Mouse (Mus musculus): ENCODE measurements around the gene Mecom.

Mecom gene

DNA sequence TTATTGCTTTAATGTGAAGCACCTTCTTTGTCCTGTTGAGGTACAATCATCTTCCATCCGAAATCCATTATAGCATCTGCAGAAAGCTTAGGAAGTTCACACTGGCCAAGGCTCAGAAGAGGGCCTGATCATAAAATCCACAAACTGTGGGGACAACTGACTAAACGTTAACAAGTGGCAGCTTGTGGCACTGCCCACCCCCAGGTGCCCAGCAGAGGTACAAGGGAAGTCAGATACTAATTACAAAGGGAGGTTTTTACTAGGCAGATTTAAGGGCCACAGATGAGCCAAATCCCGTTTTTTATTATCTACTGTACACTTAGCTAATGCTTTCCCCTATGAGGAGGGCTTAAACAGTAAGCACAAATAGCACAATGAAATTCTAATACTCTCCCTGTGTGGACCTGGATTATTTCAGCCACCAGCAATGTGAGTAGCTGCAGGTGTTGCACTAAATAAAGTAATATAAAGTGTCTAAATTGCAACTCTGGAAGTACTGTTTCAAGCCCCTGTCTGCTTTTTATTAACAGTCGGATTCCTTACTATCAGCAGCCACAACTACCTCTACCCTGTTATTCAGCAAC is 443.2 kb downstream of the Mecom start:
- DNase-seq (ENCODE audit: low spot score in 2 of 2) = no peak

DNA sequence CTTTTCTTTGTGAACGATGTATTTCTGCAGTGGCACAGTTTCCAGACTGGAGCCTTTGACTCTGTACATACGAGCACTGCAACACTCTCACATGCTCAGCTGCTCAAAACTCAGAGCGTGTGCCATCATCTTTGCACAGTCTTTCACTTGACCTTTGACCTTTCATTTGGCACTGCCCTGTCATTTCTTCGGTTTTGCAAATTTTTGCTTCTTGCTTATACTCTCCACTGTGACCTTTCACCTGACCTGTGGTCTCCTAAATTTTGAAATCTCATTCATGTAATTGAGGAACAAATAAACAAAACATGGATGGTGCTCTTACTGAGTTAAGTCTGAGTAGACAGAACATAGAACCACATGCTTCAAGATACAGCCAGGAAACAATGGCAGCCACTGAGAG is 446.7 kb downstream of the Mecom start:
- no peak for DNase-seq (ENCODE audit: low spot score in 2 of 2)

GRCm38 (mm10) chr3:30097713-30098112 is 450.1 kb downstream of the Mecom start:
- no peak for DNase-seq (ENCODE audit: low spot score in 2 of 2)

GRCm38 (mm10) chr3:30097129-30097528 is 450.7 kb downstream of the Mecom start:
- DNase-seq (ENCODE audit: low spot score in 2 of 2) = no peak

- no peak for DNase-seq (ENCODE audit: low spot score in 2 of 2)
Observed at GRCm38 (mm10) chr3:30093005-30093404, 454.8 kb downstream of the Mecom start.

GRCm38 (mm10) chr3:30092481-30092880 is 455.3 kb downstream of the Mecom start:
- no peak for DNase-seq (ENCODE audit: low spot score in 2 of 2)

- no peak for DNase-seq (ENCODE audit: low spot score in 2 of 2)
Observed at GRCm38 (mm10) chr3:30091860-30092259, 455.9 kb downstream of the Mecom start.

DNA sequence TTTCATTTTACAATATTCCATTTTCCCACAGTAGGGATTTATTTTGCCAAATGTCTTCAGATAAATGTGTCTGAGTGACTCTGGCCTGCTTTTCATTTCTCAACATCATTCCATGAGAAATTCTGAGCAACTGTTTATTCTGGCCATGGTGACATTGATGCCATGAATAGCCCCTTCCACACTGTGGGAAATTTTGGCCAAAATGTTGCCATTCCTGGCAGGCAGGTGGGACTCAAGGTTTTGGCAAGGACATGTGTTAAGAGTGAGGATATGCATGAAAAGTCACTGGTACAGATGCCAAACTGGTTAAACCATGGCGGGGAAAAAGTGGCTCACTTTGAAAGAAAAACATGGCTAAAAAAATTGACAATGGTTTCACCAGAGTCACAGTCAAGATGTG is 456.4 kb downstream of the Mecom start:
- no peak for DNase-seq (ENCODE audit: low spot score in 2 of 2)

- DNase-seq (ENCODE audit: low spot score in 2 of 2) = no peak
Observed at GRCm38 (mm10) chr3:30086139-30086538, 461.7 kb downstream of the Mecom start.

DNA sequence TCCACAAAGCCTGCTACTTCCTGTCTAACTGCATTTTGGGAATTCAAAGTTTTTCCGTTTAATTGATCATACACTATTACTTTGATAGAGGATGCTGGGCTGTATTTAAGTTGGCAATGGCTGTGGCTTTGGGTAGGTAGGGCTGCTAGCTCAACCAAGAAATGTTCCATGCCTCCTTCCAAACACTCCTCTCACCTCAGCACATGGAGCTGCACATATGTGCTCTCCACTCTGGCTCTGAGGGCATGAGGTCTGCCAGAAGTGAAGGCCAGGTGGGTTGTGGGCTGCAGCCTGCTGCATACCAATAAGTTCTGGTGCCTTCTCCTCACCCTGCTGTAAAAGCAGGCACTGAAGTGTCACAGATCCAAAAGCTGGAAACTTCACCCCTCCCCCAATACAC is 464.0 kb downstream of the Mecom start:
- no peak for DNase-seq (ENCODE audit: low spot score in 2 of 2)

DNA sequence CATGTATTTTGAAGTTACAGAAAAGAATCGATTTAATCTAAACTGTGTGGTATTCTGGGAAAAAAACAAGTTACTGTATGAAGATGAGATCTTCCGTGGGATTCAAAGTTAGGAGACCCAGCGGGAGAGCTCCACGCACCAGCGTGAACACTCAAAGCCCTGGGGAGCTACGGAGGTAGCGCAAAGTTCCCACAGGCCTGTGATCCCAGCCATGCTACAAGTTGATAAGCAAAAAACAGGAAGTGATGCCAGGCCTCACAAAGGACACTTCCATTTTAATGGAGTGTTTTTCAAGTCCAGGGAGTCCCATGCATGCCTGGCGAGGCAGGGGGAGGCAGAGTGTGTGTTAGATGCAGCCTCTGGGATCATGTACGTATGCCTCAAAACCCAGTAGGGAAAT is 464.5 kb downstream of the Mecom start:
- DNase-seq (ENCODE audit: low spot score in 2 of 2) = no peak

- peak in 1 of 2 experiments; percentile 46 for DNase-seq (ENCODE audit: low spot score in 2 of 2)
Observed at GRCm38 (mm10) chr3:30080827-30081226, 467.0 kb downstream of the Mecom start.

- no peak for DNase-seq (ENCODE audit: low spot score in 2 of 2)
Observed at GRCm38 (mm10) chr3:30076522-30076921, 471.3 kb downstream of the Mecom start.

- DNase-seq (ENCODE audit: low spot score in 2 of 2) = no peak
Observed at GRCm38 (mm10) chr3:30071271-30071670, 476.5 kb downstream of the Mecom start.

GRCm38 (mm10) chr3:30066519-30066918 is 481.3 kb downstream of the Mecom start:
- DNase-seq (ENCODE audit: low spot score in 2 of 2) = no peak

DNA sequence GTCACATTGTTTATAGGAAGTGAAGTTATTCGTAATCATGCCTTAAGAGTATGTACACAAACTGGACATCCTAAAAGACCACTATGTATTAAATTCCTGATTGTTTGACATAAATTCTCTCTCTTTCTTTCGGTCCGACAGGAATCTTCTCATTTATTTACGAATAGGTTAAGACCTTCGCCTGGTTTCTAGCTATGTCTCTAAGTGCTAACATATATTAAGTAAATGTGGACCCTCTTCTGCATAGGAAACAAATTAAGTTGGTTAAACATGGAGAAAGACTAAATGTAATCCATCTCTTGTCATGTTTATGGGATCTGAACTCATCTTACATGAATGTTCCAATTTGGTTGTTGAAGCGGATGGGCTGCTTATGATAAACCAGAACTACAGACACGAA is 487.8 kb downstream of the Mecom start:
- DNase-seq (ENCODE audit: low spot score in 2 of 2) = no peak

DNA sequence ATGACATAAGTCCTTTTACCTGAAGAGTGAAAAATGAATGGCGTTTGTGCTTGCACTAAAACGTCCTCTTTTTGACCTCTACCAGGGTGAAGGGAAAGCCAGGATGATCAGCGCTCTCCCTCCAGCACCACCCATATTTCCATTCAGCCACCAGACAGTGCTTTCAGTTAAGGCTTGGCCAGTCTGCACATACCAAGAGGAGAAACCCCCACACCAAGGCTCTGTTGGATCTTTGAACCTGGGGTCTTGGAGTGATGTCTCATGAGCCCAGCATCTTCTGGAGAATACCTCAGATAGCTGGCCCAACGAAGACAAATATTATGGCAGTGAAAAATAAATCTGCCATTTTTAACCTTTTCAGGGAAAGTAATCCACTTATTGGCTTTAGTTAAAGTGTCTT is 488.2 kb downstream of the Mecom start:
- DNase-seq (ENCODE audit: low spot score in 2 of 2) = no peak

GRCm38 (mm10) chr3:30051287-30051686 is 496.5 kb downstream of the Mecom start:
- no peak for DNase-seq (ENCODE audit: low spot score in 2 of 2)

GRCm38 (mm10) chr3:30050795-30051194 is 497.0 kb downstream of the Mecom start:
- no peak for DNase-seq (ENCODE audit: low spot score in 2 of 2)

- DNase-seq (ENCODE audit: low spot score in 2 of 2) = no peak
Observed at GRCm38 (mm10) chr3:30048792-30049191, 499.0 kb downstream of the Mecom start.

DNA sequence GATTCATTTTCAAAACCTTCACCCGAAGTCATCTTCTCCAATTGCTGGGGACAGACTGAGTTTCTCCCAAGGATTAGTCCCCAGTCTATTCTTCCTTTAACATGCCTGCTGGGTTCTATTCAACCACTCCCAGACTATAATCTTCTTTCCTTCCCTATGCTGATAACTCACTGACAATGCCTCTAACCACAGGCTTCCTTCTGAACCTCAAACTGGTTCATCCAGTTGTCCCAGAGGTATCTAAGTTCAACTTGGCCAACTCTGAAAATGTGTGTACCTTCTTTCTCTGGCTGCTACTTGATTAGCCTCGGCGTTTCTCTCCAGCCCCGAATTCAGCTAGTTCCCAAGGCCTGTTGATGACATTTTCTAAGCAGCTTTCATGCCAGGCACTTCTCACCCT is 499.7 kb downstream of the Mecom start:
- DNase-seq (ENCODE audit: low spot score in 2 of 2) = no peak

- no peak for DNase-seq (ENCODE audit: low spot score in 2 of 2)
Observed at GRCm38 (mm10) chr3:30043525-30043924, 504.3 kb downstream of the Mecom start.

DNA sequence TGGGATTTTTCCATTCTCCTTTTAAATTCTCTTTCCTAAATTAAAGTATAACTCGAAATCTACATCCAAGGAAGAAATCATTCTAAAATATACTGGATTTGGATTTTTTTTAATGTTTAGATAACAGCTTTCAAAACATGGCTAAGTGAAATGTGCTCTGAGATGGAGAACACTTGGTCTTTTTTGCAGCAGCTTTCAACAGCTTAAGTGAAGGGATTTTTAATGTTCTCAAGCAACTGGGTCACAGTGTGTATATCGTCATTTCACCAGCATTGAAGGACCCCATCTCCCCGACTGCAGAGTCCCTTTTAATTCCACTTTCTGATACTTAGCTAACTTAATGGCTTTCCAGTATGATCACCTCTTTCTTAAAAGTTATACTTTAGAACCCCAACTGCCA is 509.3 kb downstream of the Mecom start:
- no peak for DNase-seq (ENCODE audit: low spot score in 2 of 2)

- DNase-seq (ENCODE audit: low spot score in 2 of 2) = no peak
Observed at GRCm38 (mm10) chr3:30019961-30020360, 527.8 kb downstream of the Mecom start.
